In genomic region chr4:145111641-145112040, GRCm38 (mm10) we compare ENCODE assay signal across 15 mouse cellular contexts.
DNase-seq lines count a peak whose midpoint lies in the region; ATAC-seq and TF ChIP-seq lines count a peak whose summit lies in the region.
"Had no signal": no experiment of that assay in that cellular context is flagged by ENCODE, and none has a peak within 500 bp of the region (broad histone marks: within the 10 kb centered on the region; RNA-seq: fewer than 3 reads in every experiment).

No protein-coding gene starts in this region.

- no peak for TF ChIP-seq CTCF in gastrocnemius, adult 2 months (IDR thresholded peaks at IDR 0.05)

- DNase-seq in gastrocnemius, adult 2 months: no peak
- no peak for DNase-seq in gastrocnemius, postnatal 4 days (ENCODE audit: low spot score in 2 of 2)
- DNase-seq in lung, postnatal 25 days (ENCODE audit: low spot score): peak; percentile 33
- no peak for DNase-seq in lung, postnatal 14 days
- peak; percentile 61 for DNase-seq in splenic B cell, adult 2 months (ENCODE audit: low read depth, low spot score)
- DNase-seq in right cerebral cortex, postnatal 36 days (ENCODE audit: low spot score in 2 of 2): no peak
- no peak for DNase-seq in frontal cortex, postnatal 14 days (ENCODE audit: low spot score in 2 of 2)
- DNase-seq: adrenal gland, postnatal 36 days; cerebellum, postnatal 14 days; left cerebral cortex, postnatal 4 days; right cerebral cortex, adult 18-20 months had no signal

- H3K27ac ChIP-seq in gastrocnemius, adult 2 months: peak overlapping the region; percentile 57
- H3K27ac ChIP-seq: hindbrain, embryonic 12.5 days; layer of hippocampus, adult 2 months had no signal

- no peak overlapping the region for H3K4me3 ChIP-seq in gastrocnemius, adult 2 months
- H3K4me3 ChIP-seq: hindbrain, embryonic 12.5 days; layer of hippocampus, adult 2 months had no signal

- no peaks in the 10 kb centered on the region for H3K27me3 ChIP-seq in splenic B cell, adult 2 months (ENCODE audit: control insufficient read depth, insufficient read depth, low read length, poor library complexity, severe bottlenecking)
- H3K27me3 ChIP-seq: hindbrain, embryonic 12.5 days; Patski had no signal

- H3K36me3 ChIP-seq in splenic B cell, adult 2 months (ENCODE audit: control insufficient read depth, insufficient read depth, low read length, poor library complexity, severe bottlenecking): peaks cover 5% of the 10 kb centered on the region; the same call in 1 of the 2 replicates

- intact Hi-C loops in gastrocnemius, adult 2 months (cut with DNase I): no loop called here

- peak; percentile 98 for ATAC-seq in granulocyte monocyte progenitor cell, adult 5-6 weeks (replicated peaks; ENCODE audit: poor library complexity, severe bottlenecking)
- ATAC-seq: Patski had no signal

Comparison
In these comparisons a context has a peak if more than half of its experiments do, and no peak if none do; other contexts are left out.
1. DNase-seq: peak in lung, postnatal 25 days (single experiment) and splenic B cell, adult 2 months (single experiment); none in gastrocnemius, adult 2 months (single experiment), gastrocnemius, postnatal 4 days (0 of 2), lung, postnatal 14 days (single experiment), right cerebral cortex, postnatal 36 days (0 of 2) and frontal cortex, postnatal 14 days (0 of 2).